Mouse (Mus musculus) limb, embryonic 10.5 days (tissue): ENCODE data around the gene Sirt5. TPM values are rescaled to one million over a fixed set of nuclear protein-coding genes. Genes with fewer than 3 reads are reported as not detected.
A peak's percentile ranks its signal among the peaks of the same experiment; 100 is the strongest.

Experiments
- DNase-seq: peaks from one replicate; pipeline ENCODE4 v3.0.0-alpha.2; 2017; ENCODE audit warnings: low spot score
- H3K27ac ChIP-seq: fragments of 300-500 bp; sonication (generic); 2 replicates; pipeline ENCODE4 v1.5.1; 2016; ENCODE audit warnings: mild to moderate bottlenecking
- H3K27me3 ChIP-seq: fragments of 300-500 bp; sonication (generic); 2 replicates; pipeline ENCODE4 v1.6.1; 2016; ENCODE audit warnings: low read depth, mild to moderate bottlenecking; ENCODE audit not compliant: poor library complexity, severe bottlenecking
- H3K36me3 ChIP-seq: fragments of 300-500 bp; sonication (generic); 2 replicates; pipeline ENCODE4 v1.6.1; 2016; ENCODE audit warnings: mild to moderate bottlenecking, moderate library complexity
- H3K4me1 ChIP-seq: fragments of 300-500 bp; sonication (generic); 2 replicates; pipeline ENCODE4 v1.6.1; 2016
- H3K4me3 ChIP-seq: fragments of 300-500 bp; sonication (generic); 2 replicates; pipeline ENCODE4 v1.5.1; 2016; ENCODE audit warnings: mild to moderate bottlenecking, moderate library complexity
- H3K9me3 ChIP-seq: fragments of 300-500 bp; sonication (generic); replicated peaks from 2 replicates; pipeline ENCODE4 v1.6.1; 2016; ENCODE audit warnings: mild to moderate bottlenecking
- WGBS: fragments of 180-500 bp; shearing (Covaris S2); methylation state at CpG from one replicate; pipeline ENCODE4 v1.1.7; 2016; 5-methylcytosine and 5-hydroxymethylcytosine counted together
- polyA plus RNA-seq: library from polyadenylated mRNA; unstranded; fragments of >200 nt; fragmentation: Nextera tagmentation; extraction: Ambion mirVana; gene quantifications from 2 replicates; pipeline ENCODE4 v1.2.1, GENCODE M21; 2016

Sirt5 gene
- polyA plus RNA-seq, 1 experiment from 2014 or later, result 41.0 TPM

- H3K4me3 ChIP-seq, result peak overlapping the region; percentile 82
- DNase-seq, result no peak
- H3K27ac ChIP-seq, result peak overlapping the region; percentile 97
- peaks cover 68% of the 10 kb centered on the region for H3K36me3 ChIP-seq
- no peaks in the 10 kb centered on the region for H3K9me3 ChIP-seq
- H3K27me3 ChIP-seq, result no peaks in the 10 kb centered on the region
- peaks cover 6% of the 10 kb centered on the region for H3K4me1 ChIP-seq
- 53% methylated on average over 13 of the region's 17 CpGs for WGBS
Measured at GRCm38 (mm10) chr13:43397700-43398296, 32.5 kb downstream of the Sirt5 start.

- Histone ChIP-seq H3K9me3 (no peaks in the 10 kb centered on the region), H3K4me3 (peak within 1 kb of the TSS; percentile 82), H3K4me1 (peaks cover 6% of the 10 kb centered on the region), H3K27ac (peak within 1 kb of the TSS; percentile 97), H3K36me3 (peaks cover 74% of the 10 kb centered on the region), H3K27me3 (no peaks in the 10 kb centered on the region)
- peak; percentile 99 for DNase-seq
- WGBS, result 2% methylated on average over 72 of the region's 72 CpGs
Measured at GRCm38 (mm10) chr13:43398297-43399080, 33.2 kb downstream of the Sirt5 start, which contains the start of gene Nol7. Gene Nol7, plus strand, starts transcription at chr13:43398390.

GRCm38 (mm10) chr13:43399576-43399975 lies 34.3 kb downstream of the Sirt5 start:
- Histone ChIP-seq H3K4me3 (peak overlapping the region; percentile 82; the same call in 1 of the 2 replicates), H3K36me3 (peaks cover 76% of the 10 kb centered on the region), H3K27ac (no peak overlapping the region), H3K9me3 (no peaks in the 10 kb centered on the region), H3K4me1 (peaks cover 6% of the 10 kb centered on the region), H3K27me3 (no peaks in the 10 kb centered on the region)
- no peak for DNase-seq
- WGBS, result 93% methylated on average over 5 of the region's 5 CpGs

GRCm38 (mm10) chr13:43412311-43412710 lies 47.0 kb downstream of the Sirt5 start:
- DNase-seq, result no peak
- no peaks in the 10 kb centered on the region for H3K4me1 ChIP-seq
- WGBS, result 88% methylated on average over 7 of the region's 7 CpGs
- no peaks in the 10 kb centered on the region for H3K9me3 ChIP-seq
- H3K36me3 ChIP-seq, result peaks cover 96% of the 10 kb centered on the region
- H3K27me3 ChIP-seq, result no peaks in the 10 kb centered on the region
- no peak overlapping the region for H3K27ac ChIP-seq
- no peak overlapping the region for H3K4me3 ChIP-seq

GRCm38 (mm10) chr13:43413611-43414010 lies 48.3 kb downstream of the Sirt5 start:
- no peaks in the 10 kb centered on the region for H3K27me3 ChIP-seq
- no peaks in the 10 kb centered on the region for H3K9me3 ChIP-seq
- peaks cover 96% of the 10 kb centered on the region for H3K36me3 ChIP-seq
- H3K4me1 ChIP-seq, result no peaks in the 10 kb centered on the region
- no peak overlapping the region for H3K27ac ChIP-seq
- 94% methylated on average over 2 of the region's 2 CpGs for WGBS
- no peak for DNase-seq
- H3K4me3 ChIP-seq, result no peak overlapping the region

- Histone ChIP-seq H3K4me1 (no peaks in the 10 kb centered on the region), H3K27ac (no peak overlapping the region), H3K27me3 (no peaks in the 10 kb centered on the region), H3K36me3 (peaks cover 98% of the 10 kb centered on the region), H3K9me3 (no peaks in the 10 kb centered on the region), H3K4me3 (no peak overlapping the region)
- 84% methylated on average over 1 of the region's 1 CpGs for WGBS
- DNase-seq, result no peak
Measured at GRCm38 (mm10) chr13:43415249-43415648, 50.0 kb downstream of the Sirt5 start.

GRCm38 (mm10) chr13:43428436-43428835 lies 63.1 kb downstream of the Sirt5 start:
- WGBS, result 91% methylated on average over 4 of the region's 4 CpGs

GRCm38 (mm10) chr13:43433395-43433794 lies 68.1 kb downstream of the Sirt5 start:
- no peak for DNase-seq
- WGBS, result 98% methylated on average over 2 of the region's 2 CpGs
- no peak overlapping the region for H3K27ac ChIP-seq
- H3K9me3 ChIP-seq, result no peaks in the 10 kb centered on the region
- H3K4me1 ChIP-seq, result no peaks in the 10 kb centered on the region
- H3K4me3 ChIP-seq, result no peak overlapping the region
- peaks cover 21% of the 10 kb centered on the region for H3K36me3 ChIP-seq
- no peaks in the 10 kb centered on the region for H3K27me3 ChIP-seq

More at GRCm38 (mm10) chr13:43428436-43428835, 63.1 kb downstream of the Sirt5 start:
- no peaks in the 10 kb centered on the region for H3K27me3 ChIP-seq
- no peak overlapping the region for H3K27ac ChIP-seq
- no peak overlapping the region for H3K4me3 ChIP-seq
- DNase-seq, result no peak
- H3K4me1 ChIP-seq, result no peaks in the 10 kb centered on the region
- H3K36me3 ChIP-seq, result peaks cover 43% of the 10 kb centered on the region
- no peaks in the 10 kb centered on the region for H3K9me3 ChIP-seq

- Histone ChIP-seq H3K36me3 (0 out of 2 replicates have a peak, but pooled peaks cover 3% of the 10 kb centered on the region), H3K9me3 (no peaks in the 10 kb centered on the region), H3K4me1 (no peaks in the 10 kb centered on the region), H3K27ac (no peak overlapping the region), H3K4me3 (no peak overlapping the region), H3K27me3 (no peaks in the 10 kb centered on the region)
- WGBS, result 96% methylated on average over 1 of the region's 1 CpGs
- DNase-seq, result no peak
Measured at GRCm38 (mm10) chr13:43440376-43440775, 75.1 kb downstream of the Sirt5 start.

GRCm38 (mm10) chr13:43442551-43442950 lies 77.3 kb downstream of the Sirt5 start:
- WGBS, result 77% methylated on average over 1 of the region's 1 CpGs
- no peak overlapping the region for H3K4me3 ChIP-seq
- 0 out of 2 replicates have a peak, but pooled peaks cover 2% of the 10 kb centered on the region for H3K36me3 ChIP-seq
- H3K4me1 ChIP-seq, result no peaks in the 10 kb centered on the region
- no peak overlapping the region for H3K27ac ChIP-seq
- DNase-seq, result no peak
- no peaks in the 10 kb centered on the region for H3K9me3 ChIP-seq
- no peaks in the 10 kb centered on the region for H3K27me3 ChIP-seq

GRCm38 (mm10) chr13:43443706-43444105 lies 78.4 kb downstream of the Sirt5 start:
- Histone ChIP-seq H3K27me3 (no peaks in the 10 kb centered on the region), H3K36me3 (no peaks in the 10 kb centered on the region), H3K27ac (no peak overlapping the region), H3K9me3 (no peaks in the 10 kb centered on the region), H3K4me3 (no peak overlapping the region), H3K4me1 (no peaks in the 10 kb centered on the region)
- DNase-seq, result no peak
- WGBS, result 94% methylated on average over 4 of the region's 4 CpGs

- H3K27ac ChIP-seq, result no peak overlapping the region
- no peaks in the 10 kb centered on the region for H3K4me1 ChIP-seq
- H3K4me3 ChIP-seq, result no peak overlapping the region
- no peak for DNase-seq
- no peaks in the 10 kb centered on the region for H3K27me3 ChIP-seq
- no peaks in the 10 kb centered on the region for H3K9me3 ChIP-seq
- H3K36me3 ChIP-seq, result no peaks in the 10 kb centered on the region
- 91% methylated on average over 3 of the region's 3 CpGs for WGBS
Measured at GRCm38 (mm10) chr13:43444717-43445116, 79.4 kb downstream of the Sirt5 start.
